ENCODE assay signal across 8 mouse cellular contexts in genomic region chr13:35742696-35743095, GRCm38 (mm10).
DNase-seq lines count a peak whose midpoint lies in the region; ATAC-seq and TF ChIP-seq lines count a peak whose summit lies in the region.

No protein-coding gene starts in this region.

- H3K36me3 ChIP-seq in heart, adult 2 months (ENCODE audit: control insufficient read depth, insufficient read depth, low read length): peaks cover 9% of the 10 kb centered on the region; the same call in 1 of the 2 replicates
- H3K36me3 ChIP-seq in forebrain, embryonic 15.5 days: no peaks in the 10 kb centered on the region
- 0 out of 2 replicates have a peak, but pooled peaks cover 8% of the 10 kb centered on the region for H3K36me3 ChIP-seq in liver, embryonic 15.5 days (replicated peaks)

- H3K4me3 ChIP-seq in heart, adult 2 months: peak overlapping the region; percentile 67
- H3K4me3 ChIP-seq in forebrain, embryonic 15.5 days: peak overlapping the region; percentile 99
- H3K4me3 ChIP-seq in liver, embryonic 15.5 days (replicated peaks): peak overlapping the region; percentile 99

- no peaks in the 10 kb centered on the region for H3K27me3 ChIP-seq in heart, adult 2 months (ENCODE audit: control insufficient read depth, insufficient read depth, low read length)
- H3K27me3 ChIP-seq in forebrain, embryonic 15.5 days: peaks cover 29% of the 10 kb centered on the region; the same call in 1 of the 2 replicates
- H3K27me3 ChIP-seq in liver, embryonic 15.5 days: no peaks in the 10 kb centered on the region

- no peak for TF ChIP-seq POLR2A in heart, adult 2 months (IDR thresholded peaks at IDR 0.05; ENCODE audit: insufficient read depth, low read depth, low read length)

- intact Hi-C loops in heart, adult 2 months (cut with DNase I): loop anchor here (5.0 kb wide), 2 partner anchors 145 to 165 kb away; partner anchors contain the start of gene Rpp40

- H3K4me1 ChIP-seq in heart, adult 2 months (ENCODE audit: control insufficient read depth, insufficient read depth, low read length): peaks cover 6% of the 10 kb centered on the region
- H3K4me1 ChIP-seq in forebrain, embryonic 15.5 days: peaks cover 20% of the 10 kb centered on the region
- H3K4me1 ChIP-seq in liver, embryonic 15.5 days (replicated peaks): peaks cover 59% of the 10 kb centered on the region

- no peak for DNase-seq in heart, adult 2 months
- no peak for DNase-seq in heart, adult 8-10 months (ENCODE audit: low spot score)
- peak; percentile 30 for DNase-seq in A20 (ENCODE audit: low read depth, low spot score)
- no peak for DNase-seq in right cerebral cortex, postnatal 14 days
- no peak for DNase-seq in thymus, adult 18-20 months
- DNase-seq in cerebellum, postnatal 36 days: no peak

- peaks cover 7% of the 10 kb centered on the region for H3K79me2 ChIP-seq in heart, adult 2 months (replicated peaks; ENCODE audit: control insufficient read depth, insufficient read depth, low read length)

- H3K4me2 ChIP-seq in forebrain, embryonic 15.5 days (replicated peaks): peak overlapping the region; percentile 98
- H3K4me2 ChIP-seq in liver, embryonic 15.5 days: peak overlapping the region; percentile 98

- no peak for TF ChIP-seq EP300 in heart, adult 2 months (IDR thresholded peaks at IDR 0.05; ENCODE audit: insufficient read depth, low read depth, low read length)

- H3K9ac ChIP-seq in heart, adult 2 months (ENCODE audit: low read depth, low read length): peak overlapping the region; percentile 42; the same call in 1 of the 2 replicates
- H3K9ac ChIP-seq in forebrain, embryonic 15.5 days (replicated peaks): peak overlapping the region; percentile 83; the same call in 1 of the 2 replicates
- peak overlapping the region; percentile 100 for H3K9ac ChIP-seq in liver, embryonic 15.5 days

- WGBS in heart, adult 2 months: 25% methylated on average over 4 of the region's 4 CpGs
- 20% methylated on average over 4 of the region's 4 CpGs for WGBS in forebrain, embryonic 15.5 days
- 24% methylated on average over 4 of the region's 4 CpGs for WGBS in liver, embryonic 15.5 days (ENCODE audit: insufficient replicate concordance)

- ATAC-seq in forebrain, embryonic 15.5 days (replicated peaks): no peak
- no peak for ATAC-seq in liver, embryonic 15.5 days (ENCODE audit: insufficient read depth)

- no peak overlapping the region for H3K27ac ChIP-seq in heart, adult 2 months
- H3K27ac ChIP-seq in forebrain, embryonic 15.5 days (replicated peaks): no peak overlapping the region
- H3K27ac ChIP-seq in liver, embryonic 15.5 days (replicated peaks): peak overlapping the region; percentile 96

- H3K9me3 ChIP-seq in forebrain, embryonic 15.5 days: peaks cover 10% of the 10 kb centered on the region
- H3K9me3 ChIP-seq in liver, embryonic 15.5 days (replicated peaks): no peaks in the 10 kb centered on the region

- no peak for TF ChIP-seq CTCF in heart, adult 2 months (IDR thresholded peaks at IDR 0.05)

Comparison
In these comparisons a context has a peak if more than half of its experiments do, and no peak if none do; other contexts are left out.
1. H3K9ac ChIP-seq: peak in every context shown above with its lines; median percentile 100 in liver, embryonic 15.5 days; 83 in forebrain, embryonic 15.5 days; 42 in heart, adult 2 months.